Mouse (Mus musculus) splenic B cell, adult 2 months (primary cell): ENCODE results near the gene Zc3hav1.
"Not testable (repeated sequence)": the region's sequence is repeated elsewhere in the genome, so short reads cannot be mapped to it uniquely, and the experiment has no call there.

Source experiments
- DNase-seq: peaks from one replicate; pipeline ENCODE4 v3.0.0-alpha.2; 2011; ENCODE audit warnings: low read depth, low spot score
- H3K27me3 ChIP-seq: 2 replicates; pipeline ENCODE4 v1.6.1; 2012; ENCODE audit warnings: mild to moderate bottlenecking, low read length, moderate library complexity, mixed read lengths; ENCODE audit not compliant: control insufficient read depth, poor library complexity, insufficient read depth, severe bottlenecking
- H3K36me3 ChIP-seq: 2 replicates; pipeline ENCODE4 v1.6.1; 2012; ENCODE audit warnings: mild to moderate bottlenecking, low read length, moderate library complexity, mixed read lengths; ENCODE audit not compliant: control insufficient read depth, poor library complexity, insufficient read depth, severe bottlenecking

Zc3hav1 gene

GRCm38 (mm10) chr6:38357603-38358252 is 3.3 kb upstream of the Zc3hav1 start:
- Histone ChIP-seq H3K27me3 (no peaks in the 10 kb centered on the region), H3K36me3 (no peaks in the 10 kb centered on the region; the same call in 1 of the 2 replicates)
- DNase-seq = no peak

GRCm38 (mm10) chr6:38356661-38357433 is 2.4 kb upstream of the Zc3hav1 start:
- not testable (repeated sequence) for DNase-seq, H3K27me3 ChIP-seq, H3K36me3 ChIP-seq

GRCm38 (mm10) chr6:38355862-38356261 is 1.5 kb upstream of the Zc3hav1 start:
- no peaks in the 10 kb centered on the region for H3K27me3 ChIP-seq
- no peaks in the 10 kb centered on the region; the same call in 1 of the 2 replicates for H3K36me3 ChIP-seq
- DNase-seq = no peak

GRCm38 (mm10) chr6:38355354-38355823 is 986 bp upstream of the Zc3hav1 start:
- Histone ChIP-seq H3K36me3 (no peaks in the 10 kb centered on the region; the same call in 1 of the 2 replicates), H3K27me3 (no peaks in the 10 kb centered on the region)
- DNase-seq = peak; percentile 39

- Histone ChIP-seq H3K27me3 (no peaks in the 10 kb centered on the region), H3K36me3 (peaks cover 2% of the 10 kb centered on the region; the same call in 1 of the 2 replicates)
- no peak for DNase-seq
Measured at GRCm38 (mm10) chr6:38354723-38355353, 435 bp upstream of the Zc3hav1 start.

- Histone ChIP-seq H3K27me3 (no peaks in the 10 kb centered on the region), H3K36me3 (0 out of 2 replicates have a peak, but pooled peaks cover 2% of the 10 kb centered on the region)
- DNase-seq = no peak
Measured at GRCm38 (mm10) chr6:38353181-38353580, 1.2 kb downstream of the Zc3hav1 start.

- 0 out of 2 replicates have a peak, but pooled peaks cover 2% of the 10 kb centered on the region for H3K36me3 ChIP-seq
- peak; percentile 62 for DNase-seq
Measured at GRCm38 (mm10) chr6:38352451-38352850, 2.0 kb downstream of the Zc3hav1 start.

GRCm38 (mm10) chr6:38351930-38352329 is 2.5 kb downstream of the Zc3hav1 start:
- Histone ChIP-seq H3K27me3 (no peaks in the 10 kb centered on the region), H3K36me3 (0 out of 2 replicates have a peak, but pooled peaks cover 2% of the 10 kb centered on the region)
- peak; percentile 45 for DNase-seq

More at GRCm38 (mm10) chr6:38352451-38352850, 2.0 kb downstream of the Zc3hav1 start:
- H3K27me3 ChIP-seq = no peaks in the 10 kb centered on the region

- Histone ChIP-seq H3K36me3 (0 out of 2 replicates have a peak, but pooled peaks cover 3% of the 10 kb centered on the region), H3K27me3 (no peaks in the 10 kb centered on the region)
- DNase-seq = no peak
Measured at GRCm38 (mm10) chr6:38349806-38350205, 4.6 kb downstream of the Zc3hav1 start.

- 0 out of 2 replicates have a peak, but pooled peaks cover 3% of the 10 kb centered on the region for H3K36me3 ChIP-seq
- DNase-seq = peak; percentile 49
- H3K27me3 ChIP-seq = no peaks in the 10 kb centered on the region
Measured at GRCm38 (mm10) chr6:38348811-38349453, 5.5 kb downstream of the Zc3hav1 start.

GRCm38 (mm10) chr6:38347875-38348274 is 6.5 kb downstream of the Zc3hav1 start:
- peak; percentile 35 for DNase-seq
- H3K36me3 ChIP-seq = 0 out of 2 replicates have a peak, but pooled peaks cover 3% of the 10 kb centered on the region
- H3K27me3 ChIP-seq = no peaks in the 10 kb centered on the region

GRCm38 (mm10) chr6:38345796-38346195 is 8.6 kb downstream of the Zc3hav1 start:
- Histone ChIP-seq H3K36me3 (0 out of 2 replicates have a peak, but pooled peaks cover 3% of the 10 kb centered on the region), H3K27me3 (no peaks in the 10 kb centered on the region)
- peak; percentile 33 for DNase-seq

GRCm38 (mm10) chr6:38344006-38344670 is 10.3 kb downstream of the Zc3hav1 start:
- Histone ChIP-seq H3K36me3 (0 out of 2 replicates have a peak, but pooled peaks cover 1% of the 10 kb centered on the region), H3K27me3 (no peaks in the 10 kb centered on the region)
- DNase-seq = no peak

- no peak for DNase-seq
- Histone ChIP-seq H3K36me3 (0 out of 2 replicates have a peak, but pooled peaks cover 1% of the 10 kb centered on the region), H3K27me3 (no peaks in the 10 kb centered on the region)
Measured at GRCm38 (mm10) chr6:38343581-38343980, 10.8 kb downstream of the Zc3hav1 start.
